Mouse (Mus musculus) kidney, postnatal 0 days (tissue): ENCODE measurements at regions not wholly inside any gene's neighbourhood (a gene's known extent, or its start where the extent isn't known, plus 50 kb on each side); places are given as distances from the start of the nearest gene placed in this dataset.

Experiments
- ATAC-seq: fragments of 200-750 bp; cut with Nextera tagmentation; replicated peaks from 2 replicates; pipeline ENCODE4 v1.8.0; 2017; ENCODE audit warnings: low read depth, moderate number of reproducible peaks, moderate TSS enrichment, moderate library complexity; ENCODE audit not compliant: low FRiP score
- DNase-seq: peaks from one replicate; pipeline ENCODE4 v3.0.0-alpha.2; 2016; ENCODE audit warnings: low spot score
- H3K27ac ChIP-seq: fragments of 300-500 bp; sonication (generic); 2 replicates; pipeline ENCODE4 v1.5.1; 2014; ENCODE audit warnings: mild to moderate bottlenecking
- H3K27me3 ChIP-seq: fragments of 300-500 bp; sonication (generic); 2 replicates; pipeline ENCODE4 v1.6.1; 2014; ENCODE audit warnings: low read length, mixed read lengths; ENCODE audit not compliant: insufficient read depth
- H3K36me3 ChIP-seq: fragments of 300-500 bp; sonication (generic); 2 replicates; pipeline ENCODE4 v1.6.1; 2014; ENCODE audit warnings: low read length, mixed read lengths; ENCODE audit not compliant: insufficient read depth
- H3K4me1 ChIP-seq: fragments of 300-500 bp; sonication (generic); replicated peaks from 2 replicates; pipeline ENCODE4 v1.6.1; 2014; ENCODE audit warnings: antibody characterized with exemption, low read length, mixed read lengths; ENCODE audit not compliant: insufficient read depth
- H3K4me2 ChIP-seq: fragments of 300-500 bp; sonication (generic); 2 replicates; pipeline ENCODE4 v1.6.1; 2014; ENCODE audit warnings: mild to moderate bottlenecking, low read length, moderate library complexity, mixed read lengths
- H3K4me3 ChIP-seq: fragments of 300-500 bp; sonication (generic); replicated peaks from 2 replicates; pipeline ENCODE4 v1.5.1; 2014; ENCODE audit warnings: low read depth, low read length
- H3K9ac ChIP-seq: fragments of 300-500 bp; sonication (generic); 2 replicates; pipeline ENCODE4 v1.6.1; 2014; ENCODE audit warnings: low read depth, low read length
- H3K9me3 ChIP-seq: fragments of 300-500 bp; sonication (generic); replicated peaks from 2 replicates; pipeline ENCODE4 v1.6.1; 2016; ENCODE audit warnings: low read length, inconsistent platforms, mixed read lengths
- CTCF ChIP-seq: IDR thresholded peaks from 2 replicates; pipeline ENCODE4 v1.5.1; 2016; ENCODE audit warnings: antibody characterized with exemption, low read depth, mild to moderate bottlenecking, moderate library complexity
- WGBS: fragments of 180-500 bp; shearing (Covaris S2); extraction: QIAGEN DNeasy Blood & Tissue Kit; methylation state at CpG from one replicate; pipeline ENCODE4 v1.1.7; 2014; 5-methylcytosine and 5-hydroxymethylcytosine counted together

- Histone ChIP-seq H3K36me3 (no peaks in the 10 kb centered on the region), H3K27ac (no peak overlapping the region), H3K4me1 (no peaks in the 10 kb centered on the region), H3K4me2 (no peak overlapping the region), H3K27me3 (no peaks in the 10 kb centered on the region), H3K9ac (no peak overlapping the region), H3K9me3 (no peaks in the 10 kb centered on the region), H3K4me3 (no peak overlapping the region)
- 91% methylated on average over 7 of the region's 7 CpGs for WGBS
- TF ChIP-seq CTCF, result no peak
- DNase-seq (no peak), ATAC-seq (no peak)
These were observed 282.1 kb upstream of the Trib2 start for GRCm38 (mm10) chr12:16098840-16099239.

GRCm38 (mm10) chr12:16092643-16093042, 275.9 kb upstream of the Trib2 start:
- Histone ChIP-seq H3K4me2 (no peak overlapping the region), H3K36me3 (no peaks in the 10 kb centered on the region), H3K27me3 (no peaks in the 10 kb centered on the region), H3K4me1 (no peaks in the 10 kb centered on the region), H3K4me3 (no peak overlapping the region), H3K27ac (no peak overlapping the region), H3K9ac (no peak overlapping the region), H3K9me3 (no peaks in the 10 kb centered on the region)
- DNase-seq (peak; percentile 53), ATAC-seq (no peak)
- 46% methylated on average over 3 of the region's 3 CpGs for WGBS
- TF ChIP-seq CTCF, result no peak

GRCm38 (mm10) chr12:16091336-16091735, 274.6 kb upstream of the Trib2 start:
- H3K9ac ChIP-seq, result no peak overlapping the region
- H3K36me3 ChIP-seq, result no peaks in the 10 kb centered on the region
- WGBS, result 19% methylated on average over 6 of the region's 6 CpGs
- H3K9me3 ChIP-seq, result no peaks in the 10 kb centered on the region
- H3K27me3 ChIP-seq, result no peaks in the 10 kb centered on the region
- no peak for ATAC-seq
- no peak overlapping the region for H3K4me3 ChIP-seq
- TF ChIP-seq CTCF, result no peak
- H3K4me1 ChIP-seq, result no peaks in the 10 kb centered on the region
- DNase-seq, result no peak
- no peak overlapping the region for H3K27ac ChIP-seq
- H3K4me2 ChIP-seq, result no peak overlapping the region

GRCm38 (mm10) chr12:16083176-16083575, 266.5 kb upstream of the Trib2 start:
- no peak overlapping the region for H3K4me2 ChIP-seq
- H3K36me3 ChIP-seq, result no peaks in the 10 kb centered on the region
- no peaks in the 10 kb centered on the region for H3K27me3 ChIP-seq
- DNase-seq (no peak), ATAC-seq (no peak)
- no peak for TF ChIP-seq CTCF
- 40% methylated on average over 1 of the region's 1 CpGs for WGBS
- H3K27ac ChIP-seq, result no peak overlapping the region
- no peaks in the 10 kb centered on the region for H3K4me1 ChIP-seq
- no peak overlapping the region for H3K9ac ChIP-seq
- H3K9me3 ChIP-seq, result no peaks in the 10 kb centered on the region
- H3K4me3 ChIP-seq, result no peak overlapping the region

GRCm38 (mm10) chr12:16077215-16077614, 260.5 kb upstream of the Trib2 start:
- DNase-seq (no peak), ATAC-seq (no peak)
- Histone ChIP-seq H3K27ac (no peak overlapping the region), H3K9ac (no peak overlapping the region), H3K4me1 (no peaks in the 10 kb centered on the region), H3K27me3 (no peaks in the 10 kb centered on the region), H3K4me3 (no peak overlapping the region), H3K9me3 (no peaks in the 10 kb centered on the region), H3K4me2 (no peak overlapping the region), H3K36me3 (no peaks in the 10 kb centered on the region)
- TF ChIP-seq CTCF, result no peak
- 90% methylated on average over 1 of the region's 1 CpGs for WGBS

GRCm38 (mm10) chr12:16075962-16076361, 259.2 kb upstream of the Trib2 start:
- H3K4me3 ChIP-seq, result no peak overlapping the region
- H3K9ac ChIP-seq, result no peak overlapping the region
- no peak for TF ChIP-seq CTCF
- H3K9me3 ChIP-seq, result no peaks in the 10 kb centered on the region
- H3K4me1 ChIP-seq, result no peaks in the 10 kb centered on the region
- no peak for DNase-seq
- ATAC-seq, result no peak
- no peaks in the 10 kb centered on the region for H3K27me3 ChIP-seq
- no peaks in the 10 kb centered on the region for H3K36me3 ChIP-seq
- WGBS, result 81% methylated on average over 2 of the region's 2 CpGs
- no peak overlapping the region for H3K4me2 ChIP-seq
- no peak overlapping the region for H3K27ac ChIP-seq

GRCm38 (mm10) chr12:16068940-16069339, 252.2 kb upstream of the Trib2 start:
- DNase-seq (no peak), ATAC-seq (no peak)
- 97% methylated on average over 13 of the region's 13 CpGs for WGBS
- Histone ChIP-seq H3K27me3 (no peaks in the 10 kb centered on the region), H3K4me1 (no peaks in the 10 kb centered on the region), H3K9me3 (no peaks in the 10 kb centered on the region), H3K9ac (no peak overlapping the region), H3K4me2 (no peak overlapping the region), H3K4me3 (no peak overlapping the region), H3K36me3 (no peaks in the 10 kb centered on the region), H3K27ac (no peak overlapping the region)
- TF ChIP-seq CTCF, result no peak
